Mouse (Mus musculus): ENCODE measurements around the gene Hsd17b2.
A peak's percentile ranks its signal among the peaks of the same experiment; 100 is the strongest.

Gene Hsd17b2

DNA sequence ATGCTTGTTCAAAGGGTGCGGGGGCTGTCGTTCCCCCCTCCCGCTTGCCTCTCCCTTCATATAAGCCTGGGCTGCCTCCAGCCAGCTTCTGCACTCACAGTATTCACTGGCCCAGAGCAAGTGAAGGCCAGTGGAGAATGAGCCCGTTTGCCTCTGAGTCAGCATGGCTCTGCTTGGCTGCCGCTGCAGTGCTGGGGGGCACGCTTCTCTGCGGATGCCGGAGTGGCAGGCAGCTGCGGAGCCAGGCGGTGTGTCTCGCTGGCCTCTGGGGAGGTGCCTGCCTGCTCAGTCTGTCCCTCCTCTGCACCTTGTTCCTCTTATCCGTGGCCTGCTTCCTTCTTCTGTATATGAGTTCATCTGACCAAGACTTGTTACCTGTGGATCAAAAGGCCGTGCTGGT, at the start of gene Hsd17b2:
TSS of gene Hsd17b2 (plus strand) at position 46 of the 400 bp plus-strand sequence.
- DNase-seq, result no peak

DNA sequence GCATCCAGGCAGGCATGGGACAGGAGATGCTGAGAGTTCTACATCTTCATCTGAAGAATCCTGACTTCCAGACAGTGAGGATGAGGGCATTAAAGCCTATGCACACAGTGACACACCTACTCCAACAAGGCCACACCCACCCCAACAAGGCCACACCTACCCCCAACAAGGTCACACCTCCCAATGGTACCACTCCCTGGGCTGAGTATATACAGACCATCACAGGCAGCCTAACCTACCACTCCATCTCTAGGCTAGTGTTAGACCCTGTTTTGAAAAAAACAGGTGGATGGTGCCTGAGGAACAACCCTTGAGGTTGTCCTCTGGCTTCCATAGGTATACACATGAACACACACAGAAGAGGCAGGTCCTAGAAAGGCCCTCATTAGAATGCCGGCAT, 49.4 kb upstream of the Hsd17b2 start:
- no peak for DNase-seq

DNA sequence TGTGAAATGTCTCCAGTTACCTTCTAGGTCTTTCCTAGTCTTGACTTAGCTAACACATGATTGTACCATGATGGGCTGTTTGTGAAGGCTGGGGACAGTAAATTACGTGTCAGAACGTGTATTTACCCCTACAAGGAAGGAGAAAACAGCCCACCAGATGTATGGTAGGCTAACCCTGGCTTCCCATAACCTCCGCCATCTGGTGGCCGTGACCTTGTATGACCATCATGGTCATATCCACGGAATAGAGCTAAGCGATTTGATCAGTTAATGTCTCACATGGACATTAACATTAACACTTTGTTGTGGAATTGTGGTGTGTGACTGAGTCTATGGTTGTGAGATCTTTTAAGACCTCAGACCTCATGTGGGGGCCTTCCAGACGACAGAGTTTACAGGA, 42.7 kb upstream of the Hsd17b2 start:
- DNase-seq, result no peak

DNA sequence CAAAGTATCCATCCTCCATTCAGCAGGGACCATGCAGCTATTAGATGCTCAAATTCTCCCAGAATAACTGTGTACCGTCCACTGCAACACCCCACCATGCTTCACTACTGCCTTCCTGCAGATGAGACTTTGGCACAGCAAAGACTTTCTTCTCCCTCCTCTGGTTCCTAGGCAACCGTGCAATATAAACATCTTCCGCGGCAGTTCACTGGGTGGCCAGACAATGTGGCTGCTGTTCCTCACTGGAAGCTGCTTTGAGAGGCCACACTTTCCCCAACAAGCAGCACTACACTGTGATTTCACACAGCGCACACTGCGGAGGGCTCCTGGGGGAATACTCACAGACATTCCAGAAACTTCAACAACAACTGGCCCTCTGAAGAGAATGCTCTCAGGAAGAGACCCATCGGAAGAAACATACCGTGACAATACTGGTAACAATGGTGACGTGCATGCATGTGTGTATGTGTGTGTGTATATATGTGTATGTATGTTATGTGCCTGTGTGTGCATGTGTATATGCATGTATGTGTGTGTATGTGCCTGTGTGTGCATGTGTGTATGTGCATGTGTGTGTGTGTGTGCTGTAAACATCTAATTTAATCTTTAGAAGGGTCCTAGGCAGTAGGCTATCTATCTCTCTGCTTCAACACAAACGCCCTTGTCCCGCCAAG, 41.2 kb upstream of the Hsd17b2 start:
- no peak for DNase-seq

DNA sequence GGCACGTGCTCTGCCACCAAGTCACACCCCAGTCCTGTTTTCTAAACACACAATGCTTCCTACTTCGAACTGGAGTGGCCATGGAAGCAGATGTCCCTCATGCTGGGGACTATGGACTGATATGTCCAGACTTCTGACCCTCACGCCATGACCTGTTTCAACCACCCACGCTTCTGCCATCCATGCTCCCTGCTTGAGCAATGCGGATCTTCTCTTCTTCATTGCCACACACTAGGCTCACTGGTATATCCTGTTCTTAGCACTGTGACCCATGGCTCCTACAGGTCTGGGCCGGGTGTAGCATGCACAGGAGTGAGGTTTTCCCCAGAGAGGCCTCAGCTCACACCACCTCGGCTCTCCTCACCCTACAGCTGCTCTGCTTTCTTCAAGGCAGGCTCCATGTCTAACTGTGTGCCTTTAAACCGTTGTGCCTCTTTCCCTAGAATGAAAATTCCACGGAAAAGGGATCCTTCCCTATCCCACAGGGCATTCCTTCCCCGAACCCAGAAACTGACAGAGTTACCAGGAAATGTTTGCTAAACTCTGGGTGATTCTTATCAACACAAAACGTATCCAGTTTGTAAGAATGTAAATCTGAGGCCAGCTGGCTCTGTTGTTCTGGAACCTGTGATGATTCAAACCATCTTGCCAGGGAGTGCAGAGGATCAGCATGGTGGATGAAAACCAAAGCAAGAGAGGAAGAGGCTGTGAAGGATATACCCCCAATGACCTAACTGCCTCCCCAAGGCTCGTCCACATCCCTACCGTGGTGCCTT, 34.2 kb upstream of the Hsd17b2 start:
- DNase-seq, result no peak

DNA sequence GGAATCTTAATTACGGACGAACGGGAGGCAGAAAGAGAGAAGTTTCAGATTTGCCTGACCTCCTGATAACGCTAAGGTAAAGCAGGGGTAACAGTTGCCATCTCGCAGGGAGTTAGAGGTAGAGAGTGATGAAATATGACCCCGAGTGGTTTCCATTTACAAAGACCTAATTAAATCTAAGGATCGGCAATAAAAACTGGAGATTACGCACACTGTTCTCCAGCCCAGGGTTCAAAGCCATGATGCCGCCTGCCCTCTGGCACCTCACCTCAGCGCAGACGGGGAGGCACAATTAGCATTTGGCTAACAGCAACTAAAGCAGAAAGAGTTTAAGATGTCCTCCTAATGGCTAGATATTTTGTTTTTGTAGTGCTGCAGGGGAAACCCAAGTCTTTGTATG, 31.2 kb upstream of the Hsd17b2 start:
- no peak for DNase-seq

DNA sequence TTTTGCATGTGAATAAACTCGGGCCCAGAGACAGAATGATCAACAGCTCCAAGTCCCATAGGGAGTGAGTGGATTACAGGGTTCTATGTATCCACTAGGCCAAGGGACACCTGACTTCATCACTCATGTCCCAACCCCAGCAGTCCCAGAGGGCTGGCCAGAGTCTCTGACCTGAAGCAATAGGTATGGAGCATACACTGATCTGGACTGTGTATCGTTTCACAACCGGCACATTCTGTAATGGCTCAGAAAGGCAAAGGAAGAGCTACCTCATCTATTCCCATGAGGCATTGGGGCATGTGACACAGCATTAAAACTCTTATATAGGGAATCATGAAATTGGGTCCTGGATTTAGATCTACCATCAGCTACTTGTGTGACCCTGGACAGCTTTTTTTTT, 29.1 kb upstream of the Hsd17b2 start:
- DNase-seq, result no peak

DNA sequence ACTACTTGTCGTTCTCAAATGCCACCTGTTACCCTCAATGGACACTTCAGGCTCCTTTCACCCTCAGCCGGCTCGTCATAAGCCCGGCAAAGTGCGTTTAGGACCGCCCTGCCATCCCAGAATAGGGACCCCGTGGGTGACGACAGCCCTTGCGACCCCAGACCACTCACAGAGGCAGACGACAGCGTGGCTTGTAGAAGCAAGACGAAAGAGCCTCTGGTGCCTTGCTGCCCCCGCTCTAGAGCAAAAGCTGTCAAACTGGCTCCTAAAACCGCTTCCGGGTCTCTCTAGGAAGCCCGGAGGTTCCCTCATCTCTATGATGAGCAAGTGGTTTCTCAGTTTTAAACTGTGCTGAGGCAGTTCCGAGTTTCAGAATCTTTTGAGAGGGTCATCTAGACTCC, 28.3 kb upstream of the Hsd17b2 start, which contains the start of gene Sdr42e1:
TSS of gene Sdr42e1 (minus strand) at position 260 of the 401 bp plus-strand sequence.
- no peak for DNase-seq

DNA sequence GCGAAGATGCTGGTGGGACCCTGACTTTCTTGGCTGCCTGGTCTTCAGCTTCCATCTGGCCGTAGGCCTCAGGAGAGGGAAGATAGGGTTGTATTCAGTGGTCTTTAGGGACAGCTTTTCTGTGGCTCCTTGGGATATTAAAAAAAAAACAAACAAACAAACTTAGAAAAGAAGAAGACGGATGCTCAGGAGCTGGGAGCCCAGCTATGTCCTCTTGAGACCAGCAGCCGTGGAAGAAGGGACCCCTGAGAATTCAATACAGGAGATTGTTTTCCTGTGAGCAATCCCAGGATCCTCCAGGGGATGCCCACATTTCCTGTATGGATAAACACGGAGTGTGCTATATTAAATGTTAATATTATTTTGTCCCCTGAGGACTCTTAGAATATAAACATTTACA, 26.5 kb upstream of the Hsd17b2 start:
- no peak for DNase-seq

DNA sequence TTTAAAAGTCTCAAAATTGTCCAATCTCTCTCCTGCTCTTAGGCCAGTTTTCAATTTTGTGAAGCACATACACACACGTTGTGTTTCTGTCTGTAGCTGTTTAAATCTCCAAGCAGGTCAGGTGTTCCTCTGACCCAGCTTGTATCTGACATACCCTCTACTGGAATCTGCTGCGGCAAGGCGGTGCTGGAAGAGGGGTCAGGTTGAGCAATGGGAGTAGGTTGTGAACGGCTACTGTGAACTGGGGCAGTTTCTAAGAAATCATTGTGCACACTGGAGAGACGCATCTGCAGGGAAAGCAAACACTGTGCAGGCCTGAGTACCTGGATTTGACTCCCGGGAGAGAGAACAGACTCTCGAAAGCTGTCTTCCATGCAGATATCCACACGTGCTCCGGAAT, 25.2 kb upstream of the Hsd17b2 start:
- no peak for DNase-seq

DNA sequence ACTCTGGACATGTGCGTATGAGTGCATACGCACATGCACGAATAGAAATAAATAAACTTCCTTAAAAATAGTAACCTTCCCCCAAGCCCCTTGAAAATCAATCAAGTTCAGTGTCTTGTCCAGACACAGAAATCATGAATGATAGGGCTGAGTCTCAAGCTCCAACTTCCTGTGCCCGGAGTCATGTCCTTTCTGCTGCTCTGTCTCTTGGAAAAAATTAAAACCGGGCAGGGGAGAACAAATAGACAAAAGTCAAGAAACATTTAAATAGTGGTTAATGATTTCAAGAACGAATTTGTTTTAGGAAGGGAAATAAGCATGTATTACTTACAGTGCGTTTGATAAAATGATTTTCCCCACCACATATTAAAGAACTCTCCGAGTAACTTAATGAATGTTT, 24.7 kb upstream of the Hsd17b2 start:
- no peak for DNase-seq

DNA sequence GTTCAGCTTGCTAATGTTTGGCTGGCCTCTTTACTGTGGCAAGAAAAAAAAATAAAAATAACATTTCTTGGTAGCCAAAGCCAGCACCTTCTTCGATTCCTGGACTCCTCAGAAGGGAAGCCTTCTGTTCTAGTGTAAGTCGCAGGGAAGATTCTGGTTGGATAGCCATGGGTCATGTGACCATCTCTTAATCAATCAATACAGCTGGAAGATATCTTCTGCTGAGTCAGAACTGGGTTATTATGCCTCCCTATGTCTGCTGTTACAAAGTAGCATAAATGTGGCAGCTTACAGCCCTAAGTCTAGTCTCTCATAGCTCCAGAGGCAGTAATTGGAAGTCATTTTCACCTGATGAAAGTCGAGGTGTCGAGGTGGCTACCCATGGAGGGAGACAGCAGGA, 23.1 kb upstream of the Hsd17b2 start:
- DNase-seq, result no peak

DNA sequence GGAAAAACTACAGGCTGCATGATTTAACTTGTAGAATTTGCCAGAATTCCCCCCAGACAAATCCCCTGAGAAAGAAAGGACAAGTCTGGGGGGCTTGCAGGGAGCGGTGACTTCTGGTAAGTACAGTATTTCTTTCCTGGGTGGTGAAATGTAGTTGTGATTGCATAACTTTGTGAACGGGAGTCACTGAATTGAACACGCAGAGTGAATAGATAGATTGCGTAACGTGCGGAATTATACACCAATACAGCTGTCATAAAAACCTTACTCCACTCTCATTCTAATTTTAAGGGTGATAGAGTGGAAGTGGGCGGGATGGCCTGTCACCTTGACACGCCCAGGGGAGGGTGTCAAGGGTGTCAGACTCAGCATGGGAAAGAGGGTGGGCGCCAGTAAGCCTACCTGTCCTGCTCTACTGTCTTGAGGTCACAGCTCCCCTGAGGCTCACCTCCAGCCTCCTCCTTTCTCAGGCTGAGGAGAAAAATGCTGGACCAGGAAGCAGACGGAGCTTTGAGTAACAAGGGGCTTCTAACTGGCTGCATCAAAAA, 17.7 kb upstream of the Hsd17b2 start:
- DNase-seq, result no peak

DNA sequence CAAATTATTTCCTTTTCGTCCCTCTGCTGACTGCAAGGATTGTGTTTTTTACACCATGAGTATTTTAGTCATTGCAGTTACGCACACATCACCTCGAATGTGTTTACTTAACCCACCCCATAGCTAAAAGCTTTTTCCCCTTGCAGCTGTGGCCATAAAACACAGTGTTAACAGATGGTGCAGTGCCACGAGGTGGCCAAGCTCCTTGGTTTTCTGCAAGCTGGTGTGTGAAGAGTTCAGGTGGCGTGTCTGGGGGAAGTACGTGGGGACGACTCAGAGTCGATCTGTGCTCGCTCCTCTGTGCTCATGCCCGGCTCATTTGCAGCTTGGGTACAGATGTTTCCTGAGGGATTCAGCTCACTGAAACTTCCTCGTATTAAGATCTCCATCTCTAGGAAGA, 17.2 kb upstream of the Hsd17b2 start:
- no peak for DNase-seq

DNA sequence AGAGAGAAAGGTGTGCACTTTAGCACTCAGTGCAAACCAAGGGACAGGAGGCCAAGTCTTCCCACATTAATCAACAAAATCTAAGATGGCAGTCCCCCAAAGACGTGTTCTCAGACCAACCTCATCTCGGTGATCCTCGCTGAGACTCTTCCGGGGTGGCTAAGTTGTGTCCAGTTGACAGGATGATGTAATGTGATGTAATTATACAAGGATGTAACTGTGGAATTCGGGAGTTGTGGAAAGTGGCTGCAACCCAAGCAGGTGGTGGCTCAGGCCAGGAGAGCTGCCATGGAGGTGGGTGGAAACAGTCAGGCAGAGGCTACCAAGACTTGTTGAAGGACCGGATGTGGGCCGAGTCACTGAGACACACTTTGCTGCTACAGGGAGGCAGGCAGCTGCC, 13.8 kb upstream of the Hsd17b2 start:
- DNase-seq, result no peak

DNA sequence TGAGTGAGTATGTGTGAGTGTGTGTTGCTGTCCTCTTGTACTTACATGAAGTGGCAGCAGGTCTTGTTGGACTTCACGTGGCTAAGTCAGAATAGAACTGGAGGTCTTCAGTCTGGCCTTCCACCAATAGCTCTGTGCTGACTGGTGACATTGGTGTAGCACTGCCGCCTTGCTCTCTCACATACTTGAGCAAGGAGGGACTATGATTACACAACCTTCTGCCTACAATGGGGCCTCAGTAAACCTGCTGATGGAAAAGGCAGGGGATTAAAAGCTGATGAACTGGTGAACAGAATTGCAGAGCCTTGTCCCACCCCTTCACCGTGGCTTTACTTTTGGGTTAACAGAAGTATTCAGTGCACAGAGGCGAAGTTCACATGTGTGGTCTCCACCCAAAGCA, 9.6 kb upstream of the Hsd17b2 start:
- no peak for DNase-seq

DNA sequence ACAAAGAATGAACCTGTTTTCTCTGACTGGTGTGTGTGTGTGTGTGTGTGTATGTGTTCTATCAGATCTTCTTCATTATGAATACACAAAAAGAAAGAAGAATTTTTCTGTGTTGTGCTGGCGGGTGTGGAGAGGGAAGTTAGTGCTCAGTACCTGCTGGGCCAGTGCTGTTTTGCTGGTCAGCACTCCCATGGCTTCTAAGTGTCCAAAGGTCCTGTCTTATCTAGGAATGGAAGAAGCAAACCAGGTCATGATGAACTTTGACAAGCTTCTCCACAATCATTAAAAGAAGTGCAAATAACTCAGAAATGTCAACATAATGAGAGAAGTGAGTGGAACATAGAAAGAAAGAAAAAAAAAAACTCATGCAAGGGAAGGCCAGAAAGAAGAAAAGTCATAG, 6.1 kb upstream of the Hsd17b2 start:
- DNase-seq, result no peak

DNA sequence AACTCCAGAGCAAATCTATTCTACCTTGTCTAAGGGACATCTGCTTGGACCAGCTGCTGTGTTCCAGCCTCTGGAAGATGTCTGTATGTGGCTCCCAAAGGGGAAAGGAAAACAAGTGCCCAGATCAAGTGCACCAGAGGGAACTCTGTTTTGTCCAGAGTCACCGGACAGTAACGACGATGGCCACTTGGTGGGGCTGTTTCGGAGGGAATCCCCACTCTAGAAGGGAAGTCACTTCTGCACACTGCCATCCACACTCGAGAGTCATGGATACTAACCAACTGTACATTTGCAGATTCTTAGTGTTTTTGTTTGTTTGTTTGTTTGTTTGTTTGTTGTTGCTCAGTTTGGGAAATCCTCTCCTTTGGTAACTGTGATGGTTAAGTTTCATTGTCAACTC, 4.5 kb upstream of the Hsd17b2 start:
- peak; percentile 3 for DNase-seq

DNA sequence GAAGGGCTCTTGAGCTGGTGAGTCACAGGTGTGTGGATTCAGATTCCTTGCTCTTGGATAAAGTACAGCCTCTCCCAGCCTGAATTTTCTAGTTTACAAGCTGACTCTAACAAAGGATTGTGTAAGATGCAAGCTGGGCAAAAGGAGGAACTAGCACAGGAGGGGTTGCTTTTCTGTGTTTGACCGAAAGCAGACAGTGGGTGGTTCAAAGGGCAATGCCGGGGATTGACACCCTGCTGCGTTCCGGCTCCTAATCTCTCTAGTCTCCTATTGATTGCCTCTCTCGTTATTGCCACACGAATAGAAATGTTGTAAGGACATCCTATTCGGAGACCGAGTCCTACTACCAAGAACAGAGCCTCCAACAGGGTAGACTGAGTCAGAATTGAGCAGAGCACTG, 1.0 kb upstream of the Hsd17b2 start:
- DNase-seq, result no peak

DNA sequence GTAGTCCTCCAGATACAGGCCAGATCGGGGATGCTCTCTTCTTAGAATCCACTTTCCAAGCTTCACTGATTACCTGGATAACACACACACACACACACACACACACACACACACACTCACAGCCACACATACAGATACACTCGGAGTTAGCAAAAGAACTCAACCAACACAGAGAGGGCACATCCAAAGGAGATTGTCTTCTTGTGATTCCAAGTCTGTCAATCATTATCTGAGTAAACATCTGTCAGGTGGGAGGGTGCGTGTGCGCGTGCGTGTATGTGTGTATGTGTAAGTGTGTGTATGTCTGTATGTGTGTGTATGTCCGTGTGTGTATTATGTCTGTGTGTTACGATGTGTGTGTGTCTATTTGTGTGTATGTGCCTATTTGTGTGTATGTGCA, 458 bp upstream of the Hsd17b2 start:
- no peak for DNase-seq

DNA sequence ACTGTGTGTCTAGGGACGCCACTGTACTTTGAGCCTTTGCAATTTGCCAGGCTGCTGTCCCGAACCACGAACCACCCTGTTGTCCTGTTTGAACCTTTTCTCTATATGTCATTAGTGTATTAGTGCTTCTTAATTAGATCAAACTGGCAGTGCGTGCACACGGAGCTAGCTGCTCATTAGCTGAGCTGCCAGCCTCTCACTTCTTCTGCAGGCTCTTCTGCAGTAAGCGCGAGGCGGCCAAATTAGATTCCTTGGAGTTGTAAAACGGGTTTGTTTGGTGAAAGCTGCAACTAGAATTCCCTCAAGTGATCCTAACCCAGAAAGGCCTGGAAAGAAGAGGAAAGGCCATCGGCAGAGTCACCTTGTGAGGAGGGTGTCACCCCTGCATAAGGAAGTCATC, 997 bp downstream of the Hsd17b2 start:
- DNase-seq, result no peak

DNA sequence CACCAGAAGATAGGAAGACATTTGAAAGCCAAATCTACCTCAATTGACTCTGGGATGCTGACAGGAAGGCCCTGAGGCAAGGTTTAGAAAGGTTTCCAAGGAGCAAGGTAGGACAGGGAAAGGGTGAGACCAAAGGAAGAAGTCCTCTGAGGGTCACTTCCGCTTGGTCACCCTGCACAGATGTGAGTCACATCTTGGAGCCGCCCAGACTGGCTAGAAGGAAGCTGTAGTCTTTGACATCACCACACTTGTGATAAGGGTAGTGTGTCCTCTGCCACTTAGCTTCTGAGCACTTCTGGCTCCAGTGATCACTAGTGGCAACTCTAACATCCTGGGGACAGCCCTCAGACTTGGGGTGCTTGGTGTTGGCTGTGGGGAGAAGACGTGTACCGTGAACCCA, 4.4 kb downstream of the Hsd17b2 start:
- DNase-seq, result no peak

DNA sequence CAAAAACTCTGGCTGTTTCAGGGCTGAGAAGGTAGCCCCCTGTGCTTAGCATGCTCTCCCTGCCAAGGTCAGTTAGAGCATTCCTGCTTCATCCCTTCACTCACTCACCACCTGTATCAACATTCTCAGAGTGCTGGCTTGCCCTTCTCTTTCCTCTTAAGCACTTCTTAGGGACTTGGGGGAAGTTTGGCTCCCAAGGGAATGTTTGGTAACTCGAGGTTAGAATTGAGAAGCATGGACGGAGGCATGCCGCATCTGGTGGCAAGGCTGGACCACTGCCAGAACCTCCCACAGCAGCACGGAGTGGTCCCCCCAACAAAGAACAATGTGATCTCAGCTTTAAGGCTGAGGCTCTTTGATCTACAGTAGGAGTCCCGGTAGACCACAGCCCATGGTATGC, 10.5 kb downstream of the Hsd17b2 start:
- no peak for DNase-seq

DNA sequence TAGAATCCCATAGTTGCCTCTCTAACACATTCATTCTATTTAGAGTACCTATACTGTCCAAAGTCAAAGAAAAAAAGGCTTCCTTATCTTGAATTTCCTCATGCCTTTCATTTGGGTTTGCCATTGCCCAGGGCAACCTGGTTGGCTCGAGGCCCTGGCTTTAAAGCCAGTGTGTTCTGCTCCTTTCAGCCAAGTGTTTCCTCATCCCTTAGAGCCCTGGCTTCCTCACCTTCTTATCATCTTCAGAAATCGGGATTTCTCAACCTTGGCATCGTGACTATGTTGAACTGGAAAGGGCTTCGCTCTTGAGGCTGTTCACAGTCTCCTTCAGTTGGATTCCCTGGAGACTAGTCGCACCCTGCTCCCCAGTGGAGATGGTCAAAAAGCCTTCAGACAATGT, 12.9 kb downstream of the Hsd17b2 start:
- no peak for DNase-seq

DNA sequence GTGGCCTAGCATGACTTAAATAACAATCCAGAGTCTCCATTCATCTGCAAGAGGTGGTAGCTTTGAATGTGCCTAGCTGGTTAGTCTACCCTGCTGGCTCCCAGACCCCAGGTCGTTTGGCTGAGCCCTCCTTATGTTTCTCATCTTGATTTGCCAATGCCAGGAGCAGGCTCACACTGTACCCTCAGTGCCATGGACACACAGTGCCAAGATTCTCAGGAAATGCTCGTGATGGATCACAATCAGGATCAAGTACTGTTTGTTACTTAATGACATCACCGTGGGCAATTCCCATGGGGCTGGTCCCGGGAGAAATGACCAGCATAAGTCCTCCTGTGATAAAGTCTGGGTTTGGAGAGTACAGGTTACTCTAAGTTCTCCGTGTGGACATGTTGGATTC, 14.2 kb downstream of the Hsd17b2 start:
- no peak for DNase-seq
